Mouse (Mus musculus): ENCODE data around the gene Tent5a. TPM values are rescaled to one million over a fixed set of nuclear protein-coding genes. Genes with fewer than 3 reads are reported as not detected.

The Tent5a gene
- polyA plus RNA-seq, 1 experiment, result 20.4 TPM

GRCm38 (mm10) chr9:85342892-85343785, 16.0 kb upstream of the Tent5a start:
- no peak for TF ChIP-seq POLR2A (IDR thresholded peaks at IDR 0.05; ENCODE audit: low read depth, low read length)
- TF ChIP-seq CTCF (IDR thresholded peaks at IDR 0.05; ENCODE audit: borderline replicate concordance, insufficient read depth, low read length), result no peak
- Histone ChIP-seq H3K27ac (ENCODE audit: insufficient read depth, low read length) (no peak overlapping the region), H3K4me1 (ENCODE audit: control insufficient read depth, insufficient read depth, low read length) (no peaks in the 10 kb centered on the region), H3K4me3 (ENCODE audit: insufficient read depth, low read length) (no peak overlapping the region)

- no peak for TF ChIP-seq CTCF (IDR thresholded peaks at IDR 0.05; ENCODE audit: borderline replicate concordance, insufficient read depth, low read length)
- no peak for TF ChIP-seq POLR2A (IDR thresholded peaks at IDR 0.05; ENCODE audit: low read depth, low read length)
- Histone ChIP-seq H3K27ac (ENCODE audit: insufficient read depth, low read length) (no peak overlapping the region), H3K4me1 (ENCODE audit: control insufficient read depth, insufficient read depth, low read length) (no peaks in the 10 kb centered on the region), H3K4me3 (ENCODE audit: insufficient read depth, low read length) (no peak overlapping the region)
Observed at GRCm38 (mm10) chr9:85340303-85340702, 13.2 kb upstream of the Tent5a start.

- H3K4me1 ChIP-seq (ENCODE audit: control insufficient read depth, insufficient read depth, low read length), result no peaks in the 10 kb centered on the region
- no peak overlapping the region for H3K27ac ChIP-seq (ENCODE audit: insufficient read depth, low read length)
- TF ChIP-seq POLR2A (IDR thresholded peaks at IDR 0.05; ENCODE audit: low read depth, low read length), result no peak
- TF ChIP-seq CTCF (IDR thresholded peaks at IDR 0.05; ENCODE audit: borderline replicate concordance, insufficient read depth, low read length), result no peak
- H3K4me3 ChIP-seq (ENCODE audit: insufficient read depth, low read length), result no peak overlapping the region
Observed at GRCm38 (mm10) chr9:85336046-85336445, 8.9 kb upstream of the Tent5a start.

GRCm38 (mm10) chr9:85331521-85331920, 4.4 kb upstream of the Tent5a start:
- H3K27ac ChIP-seq (ENCODE audit: insufficient read depth, low read length), result no peak overlapping the region
- H3K4me1 ChIP-seq (ENCODE audit: control insufficient read depth, insufficient read depth, low read length), result no peaks in the 10 kb centered on the region
- TF ChIP-seq CTCF (IDR thresholded peaks at IDR 0.05; ENCODE audit: borderline replicate concordance, insufficient read depth, low read length), result no peak
- TF ChIP-seq POLR2A (IDR thresholded peaks at IDR 0.05; ENCODE audit: low read depth, low read length), result no peak
- no peak overlapping the region for H3K4me3 ChIP-seq (ENCODE audit: insufficient read depth, low read length)

GRCm38 (mm10) chr9:85328259-85328658, 1.1 kb upstream of the Tent5a start:
- Histone ChIP-seq H3K4me3 (ENCODE audit: insufficient read depth, low read length) (peak overlapping the region; percentile 49), H3K4me1 (ENCODE audit: control insufficient read depth, insufficient read depth, low read length) (no peaks in the 10 kb centered on the region), H3K27ac (ENCODE audit: insufficient read depth, low read length) (peak overlapping the region; percentile 73)
- peak; percentile 94 for TF ChIP-seq CTCF (IDR thresholded peaks at IDR 0.05; ENCODE audit: borderline replicate concordance, insufficient read depth, low read length)
- TF ChIP-seq POLR2A (IDR thresholded peaks at IDR 0.05; ENCODE audit: low read depth, low read length), result peak; percentile 22; the same call in 1 of the 2 replicates

- TF ChIP-seq POLR2A (IDR thresholded peaks at IDR 0.05; ENCODE audit: low read depth, low read length), result no peak
- no peak for TF ChIP-seq CTCF (IDR thresholded peaks at IDR 0.05; ENCODE audit: borderline replicate concordance, insufficient read depth, low read length)
Observed at GRCm38 (mm10) chr9:85326292-85327241, 581 bp downstream of the Tent5a start.

GRCm38 (mm10) chr9:85325201-85325868, 1.8 kb downstream of the Tent5a start:
- Histone ChIP-seq H3K4me3 (ENCODE audit: insufficient read depth, low read length) (peak overlapping the region; percentile 49), H3K27ac (ENCODE audit: insufficient read depth, low read length) (no peak overlapping the region), H3K4me1 (ENCODE audit: control insufficient read depth, insufficient read depth, low read length) (no peaks in the 10 kb centered on the region)
- TF ChIP-seq CTCF (IDR thresholded peaks at IDR 0.05; ENCODE audit: borderline replicate concordance, insufficient read depth, low read length) (no peak), POLR2A (IDR thresholded peaks at IDR 0.05; ENCODE audit: low read depth, low read length) (no peak)

More at GRCm38 (mm10) chr9:85326292-85327241, 581 bp downstream of the Tent5a start:
- no peaks in the 10 kb centered on the region for H3K4me1 ChIP-seq (ENCODE audit: control insufficient read depth, insufficient read depth, low read length)
- peak overlapping the region; percentile 49 for H3K4me3 ChIP-seq (ENCODE audit: insufficient read depth, low read length)
- no peak overlapping the region for H3K27ac ChIP-seq (ENCODE audit: insufficient read depth, low read length)

- TF ChIP-seq CTCF (IDR thresholded peaks at IDR 0.05; ENCODE audit: borderline replicate concordance, insufficient read depth, low read length) (no peak), POLR2A (IDR thresholded peaks at IDR 0.05; ENCODE audit: low read depth, low read length) (no peak)
- no peak overlapping the region for H3K27ac ChIP-seq (ENCODE audit: insufficient read depth, low read length)
- no peaks in the 10 kb centered on the region for H3K4me1 ChIP-seq (ENCODE audit: control insufficient read depth, insufficient read depth, low read length)
- H3K4me3 ChIP-seq (ENCODE audit: insufficient read depth, low read length), result peak overlapping the region; percentile 49
Observed at GRCm38 (mm10) chr9:85324158-85324875, 2.8 kb downstream of the Tent5a start.

Data from embryonic fibroblast, embryonic 13.5 days (primary cell).